Mouse (Mus musculus) stomach, postnatal 0 days (tissue): ENCODE data around the gene Kazn.

Source experiments
- CTCF ChIP-seq: IDR thresholded peaks from 2 replicates; pipeline ENCODE4 v1.5.1; 2016; ENCODE audit warnings: antibody characterized with exemption, low read depth, mild to moderate bottlenecking, moderate library complexity
- EP300 ChIP-seq: optimal IDR thresholded peaks from 2 replicates; pipeline ENCODE3; 2016; ENCODE audit warnings: antibody characterized with exemption

- TF ChIP-seq CTCF (no peak), EP300 (no peak)
Observed at GRCm38 (mm10) chr4:142065835-142066234, 173.4 kb downstream of the Kazn start.
